Mouse (Mus musculus) heart, embryonic 14.5 days (tissue): ENCODE data around the gene Matn4. TPM values are rescaled to one million over a fixed set of nuclear protein-coding genes. Genes with fewer than 3 reads are reported as not detected.

Experiments used
- ATAC-seq: fragments of 200-750 bp; cut with Nextera tagmentation; 2 replicates; pipeline ENCODE4 v1.8.0; 2017; ENCODE audit warnings: low read depth, moderate TSS enrichment; ENCODE audit not compliant: insufficient number of reproducible peaks, insufficient read depth, low FRiP score
- H3K27ac ChIP-seq, 2 experiments: fragments of 200-500 bp in 1 of 2; fragments of 300-500 bp in 1 of 2; sonication (generic) in 1 of 2; replicated peaks in 1 of 2; 2 replicates each; pipeline ENCODE4 v1.5.1; 2012 to 2014; ENCODE audit warnings: low read depth in 2 of 2, low read length in 2 of 2, control low read depth in 1 of 2, mild to moderate bottlenecking in 1 of 2, mixed read lengths in 1 of 2; ENCODE audit not compliant: control insufficient read depth in 1 of 2, insufficient read depth in 1 of 2
- H3K27me3 ChIP-seq: fragments of 300-500 bp; sonication (generic); 2 replicates; pipeline ENCODE4 v1.6.1; 2014; ENCODE audit warnings: mild to moderate bottlenecking, low read length, control low read depth; ENCODE audit not compliant: control insufficient read depth, insufficient read depth
- H3K36me3 ChIP-seq: fragments of 300-500 bp; sonication (generic); 2 replicates; pipeline ENCODE4 v1.6.1; 2014; ENCODE audit warnings: mild to moderate bottlenecking, control low read depth, low read length, mixed read lengths; ENCODE audit not compliant: control insufficient read depth, insufficient read depth
- H3K4me1 ChIP-seq, 2 experiments: fragments of 200-500 bp in 1 of 2; fragments of 300-500 bp in 1 of 2; sonication (generic) in 1 of 2; 2 replicates each; pipeline ENCODE4 v1.6.1; 2012 to 2014; ENCODE audit warnings: low read length in 2 of 2, control low read depth in 1 of 2, mixed read lengths in 1 of 2; ENCODE audit not compliant: control insufficient read depth in 2 of 2, insufficient read depth in 2 of 2
- H3K4me2 ChIP-seq: fragments of 300-500 bp; sonication (generic); 2 replicates; pipeline ENCODE4 v1.6.1; 2014; ENCODE audit warnings: mild to moderate bottlenecking, low read length
- H3K4me3 ChIP-seq, 2 experiments: fragments of 200-500 bp in 1 of 2; fragments of 300-500 bp in 1 of 2; sonication (generic) in 1 of 2; 2 replicates each; pipeline ENCODE4 v1.5.1; 2012 to 2014; ENCODE audit warnings: low read length in 2 of 2, mild to moderate bottlenecking in 2 of 2, control low read depth in 1 of 2, low read depth in 1 of 2, moderate library complexity in 1 of 2; ENCODE audit not compliant: control insufficient read depth in 1 of 2, insufficient read depth in 1 of 2
- H3K9ac ChIP-seq: fragments of 300-500 bp; sonication (generic); 2 replicates; pipeline ENCODE4 v1.6.1; 2014; ENCODE audit warnings: mild to moderate bottlenecking, low read length
- H3K9me3 ChIP-seq: fragments of 300-500 bp; sonication (generic); 2 replicates; pipeline ENCODE4 v1.6.1; 2016; ENCODE audit warnings: low read length, control low read depth; ENCODE audit not compliant: control insufficient read depth
- WGBS: fragments of 180-500 bp; shearing (Covaris S2); extraction: QIAGEN DNeasy Blood & Tissue Kit; methylation state at CpG from one replicate; pipeline ENCODE4 v1.1.7; 2014; 5-methylcytosine and 5-hydroxymethylcytosine counted together
- polyA plus RNA-seq: library from polyadenylated mRNA; unstranded; fragments of >200 nt; fragmentation: Nextera tagmentation; extraction: Ambion mirVana; gene quantifications from 2 replicates; pipeline ENCODE4 v1.2.1, GENCODE M21; 2014

The Matn4 gene
- polyA plus RNA-seq, 1 experiment from 2014 or later = 0.97 TPM

GRCm38 (mm10) chr2:164422675-164423393 lies 17.9 kb upstream of the Matn4 start:
- Histone ChIP-seq H3K27ac (no peak overlapping the region), H3K9me3 (no peaks in the 10 kb centered on the region), H3K4me1 (peaks cover 0 to 6% of the 10 kb centered on the region in 2 experiments; a peak in 2 of 4 replicates), H3K27me3 (no peaks in the 10 kb centered on the region), H3K36me3 (peaks cover 37% of the 10 kb centered on the region), H3K9ac (no peak overlapping the region), H3K4me3 (no peak overlapping the region), H3K4me2 (no peak overlapping the region)
- 75% methylated on average over 15 of the region's 15 CpGs for WGBS
- ATAC-seq = no peak

GRCm38 (mm10) chr2:164421979-164422378 lies 17.0 kb upstream of the Matn4 start:
- H3K4me1 ChIP-seq = peaks cover 0 to 6% of the 10 kb centered on the region in 2 experiments; a peak in 2 of 4 replicates
- H3K27ac ChIP-seq = no peak overlapping the region
- H3K9ac ChIP-seq = no peak overlapping the region
- no peak overlapping the region for H3K4me3 ChIP-seq
- ATAC-seq = no peak
- no peaks in the 10 kb centered on the region for H3K27me3 ChIP-seq
- H3K4me2 ChIP-seq = no peak overlapping the region
- no peaks in the 10 kb centered on the region for H3K9me3 ChIP-seq
- WGBS = 84% methylated on average over 8 of the region's 8 CpGs
- H3K36me3 ChIP-seq = peaks cover 30% of the 10 kb centered on the region; the same call in 1 of the 2 replicates

- Histone ChIP-seq H3K27me3 (no peaks in the 10 kb centered on the region), H3K9me3 (no peaks in the 10 kb centered on the region), H3K9ac (no peak overlapping the region), H3K4me1 (peaks cover 0 to 6% of the 10 kb centered on the region in 2 experiments; a peak in 2 of 4 replicates), H3K36me3 (peaks cover 24% of the 10 kb centered on the region; the same call in 1 of the 2 replicates), H3K4me2 (no peak overlapping the region), H3K27ac (no peak overlapping the region), H3K4me3 (no peak overlapping the region)
- no peak for ATAC-seq
- WGBS = 83% methylated on average over 7 of the region's 7 CpGs
These were observed 16.3 kb upstream of the Matn4 start for GRCm38 (mm10) chr2:164421306-164421705.

- Histone ChIP-seq H3K36me3 (peaks cover 12% of the 10 kb centered on the region; the same call in 1 of the 2 replicates), H3K4me3 (no peak overlapping the region), H3K9ac (no peak overlapping the region), H3K27ac (no peak overlapping the region), H3K4me1 (peaks cover 0 to 6% of the 10 kb centered on the region in 2 experiments; a peak in 2 of 4 replicates), H3K9me3 (no peaks in the 10 kb centered on the region), H3K4me2 (no peak overlapping the region), H3K27me3 (peaks cover 6% of the 10 kb centered on the region)
- WGBS = 9% methylated on average over 3 of the region's 3 CpGs
- ATAC-seq = no peak
These were observed 14.5 kb upstream of the Matn4 start for GRCm38 (mm10) chr2:164419489-164419888.

- Histone ChIP-seq H3K27ac (no peak overlapping the region), H3K4me3 (no peak overlapping the region), H3K9me3 (no peaks in the 10 kb centered on the region), H3K9ac (no peak overlapping the region), H3K36me3 (peaks cover 2% of the 10 kb centered on the region; the same call in 1 of the 2 replicates), H3K4me1 (peaks cover 4 to 8% of the 10 kb centered on the region in 2 experiments; a peak in 2 of 4 replicates), H3K4me2 (no peak overlapping the region), H3K27me3 (peaks cover 16% of the 10 kb centered on the region)
- ATAC-seq = no peak
- 35% methylated on average over 3 of the region's 3 CpGs for WGBS
These were observed 13.4 kb upstream of the Matn4 start for GRCm38 (mm10) chr2:164418308-164418875.

GRCm38 (mm10) chr2:164417198-164417597 lies 12.2 kb upstream of the Matn4 start:
- Histone ChIP-seq H3K9me3 (no peaks in the 10 kb centered on the region), H3K27me3 (peaks cover 16% of the 10 kb centered on the region), H3K4me1 (peaks cover 4 to 8% of the 10 kb centered on the region in 2 experiments; a peak in 2 of 4 replicates), H3K36me3 (no peaks in the 10 kb centered on the region), H3K9ac (no peak overlapping the region), H3K4me3 (no peak overlapping the region), H3K4me2 (no peak overlapping the region), H3K27ac (no peak overlapping the region)
- ATAC-seq = no peak
- WGBS = 1% methylated on average over 2 of the region's 2 CpGs

- Histone ChIP-seq H3K36me3 (no peaks in the 10 kb centered on the region), H3K4me1 (peaks cover 4 to 8% of the 10 kb centered on the region in 2 experiments; a peak in 2 of 4 replicates), H3K4me3 (peak overlapping the region in 1 of 2 experiments; percentile 17; a peak in 1 of 4 replicates), H3K4me2 (peak overlapping the region; percentile 56), H3K27me3 (peaks cover 33% of the 10 kb centered on the region), H3K9me3 (no peaks in the 10 kb centered on the region), H3K27ac (no peak overlapping the region), H3K9ac (peak overlapping the region; percentile 34; the same call in 1 of the 2 replicates)
- WGBS = 58% methylated on average over 10 of the region's 10 CpGs
- ATAC-seq = no peak
These were observed 9.6 kb upstream of the Matn4 start for GRCm38 (mm10) chr2:164414581-164414980.
